ENCODE assay signal across 9 mouse cellular contexts in the genomic region with DNA sequence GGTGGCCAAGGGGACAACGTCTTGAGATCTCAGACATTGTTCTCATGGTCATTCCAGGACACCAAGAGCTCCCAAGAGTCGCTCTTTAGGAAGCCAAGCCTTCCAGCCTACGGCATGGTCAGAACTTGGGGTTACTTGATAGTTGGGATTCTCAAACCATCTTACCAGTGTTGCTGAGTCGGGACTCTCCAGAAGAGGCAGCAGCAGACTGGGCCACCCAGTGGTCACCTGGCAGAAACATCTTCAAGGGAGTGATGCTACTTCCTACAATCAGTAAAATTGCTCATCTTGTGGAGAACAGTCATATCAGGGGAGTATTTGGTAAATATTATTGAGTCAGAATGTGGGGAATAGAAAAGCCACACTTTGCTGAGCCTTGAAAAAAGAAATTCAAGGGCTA.
DNase-seq lines count a peak whose midpoint lies in the region; ATAC-seq and TF ChIP-seq lines count a peak whose summit lies in the region.
"Had no signal": no experiment of that assay in that cellular context is flagged by ENCODE, and none has a peak within 500 bp of the region (broad histone marks: within the 10 kb centered on the region; RNA-seq: fewer than 3 reads in every experiment).

No protein-coding gene starts in this region.

- DNase-seq in CD4-positive, CD25-positive, alpha-beta regulatory T cell, adult 2 months (ENCODE audit: low read depth, low spot score), result peak; percentile 1
- DNase-seq in left cerebral cortex, adult 2 months (ENCODE audit: extremely low spot score in 1 of 2, low spot score in 2 of 2), result peak in 1 of 2 experiments; percentile 31
- no peak for DNase-seq in left cerebral cortex, adult 11 months (ENCODE audit: low spot score)
- DNase-seq in adrenal gland, postnatal 14 days, result peak; percentile 43
- DNase-seq in embryonic facial prominence, embryonic 10.5 days (ENCODE audit: low spot score), result no peak
- no peak for DNase-seq in limb, embryonic 10.5 days (ENCODE audit: low spot score)
- DNase-seq: liver, embryonic 13.5 days had no signal

- ATAC-seq in CD4-positive, CD25-positive, alpha-beta regulatory T cell, adult 4 months, result no peak
- ATAC-seq in granulocyte monocyte progenitor cell, adult 5-6 weeks (replicated peaks; ENCODE audit: poor library complexity, severe bottlenecking), result 0 out of 2 replicates have a peak, but pooled peaks have one; percentile 45

- no peaks in the 10 kb centered on the region for H3K4me1 ChIP-seq in embryonic facial prominence, embryonic 10.5 days
- H3K4me1 ChIP-seq in limb, embryonic 10.5 days, result no peaks in the 10 kb centered on the region
- H3K4me1 ChIP-seq: liver, embryonic 13.5 days had no signal

- H3K36me3 ChIP-seq in embryonic facial prominence, embryonic 10.5 days (replicated peaks), result no peaks in the 10 kb centered on the region
- H3K36me3 ChIP-seq in limb, embryonic 10.5 days, result no peaks in the 10 kb centered on the region
- H3K36me3 ChIP-seq: liver, embryonic 13.5 days had no signal

- H3K9me3 ChIP-seq in embryonic facial prominence, embryonic 10.5 days, result no peaks in the 10 kb centered on the region
- no peaks in the 10 kb centered on the region for H3K9me3 ChIP-seq in limb, embryonic 10.5 days (replicated peaks)
- H3K9me3 ChIP-seq: liver, embryonic 13.5 days had no signal

- H3K27ac ChIP-seq in left cerebral cortex, adult 2 months, result no peak overlapping the region
- no peak overlapping the region for H3K27ac ChIP-seq in embryonic facial prominence, embryonic 10.5 days (replicated peaks)
- H3K27ac ChIP-seq in limb, embryonic 10.5 days, result no peak overlapping the region
- H3K27ac ChIP-seq: liver, embryonic 13.5 days had no signal

- TF ChIP-seq CTCF in left cerebral cortex, adult 2 months (IDR thresholded peaks at IDR 0.05), result peak; percentile 63

- intact Hi-C loops in left cerebral cortex, adult 2 months (cut with DNase I), result loop anchor here (5.0 kb wide), 1 partner anchor 133 kb away; no protein-coding TSS in a partner anchor

- 72% methylated on average over 4 of the region's 4 CpGs for WGBS in embryonic facial prominence, embryonic 10.5 days
- 74% methylated on average over 4 of the region's 4 CpGs for WGBS in limb, embryonic 10.5 days

- H3K4me3 ChIP-seq in left cerebral cortex, adult 2 months, result no peak overlapping the region
- H3K4me3 ChIP-seq in embryonic facial prominence, embryonic 10.5 days, result no peak overlapping the region
- no peak overlapping the region for H3K4me3 ChIP-seq in limb, embryonic 10.5 days
- H3K4me3 ChIP-seq: liver, embryonic 13.5 days had no signal

- no peaks in the 10 kb centered on the region for H3K27me3 ChIP-seq in embryonic facial prominence, embryonic 10.5 days (replicated peaks; ENCODE audit: low read depth, poor library complexity, severe bottlenecking)
- no peaks in the 10 kb centered on the region for H3K27me3 ChIP-seq in limb, embryonic 10.5 days (ENCODE audit: low read depth, poor library complexity, severe bottlenecking)
- H3K27me3 ChIP-seq: liver, embryonic 13.5 days had no signal

Comparison
In these comparisons a context has a peak if more than half of its experiments do, and no peak if none do; other contexts are left out.
1. DNase-seq: peak in CD4-positive, CD25-positive, alpha-beta regulatory T cell, adult 2 months (single experiment) and adrenal gland, postnatal 14 days (single experiment); none in left cerebral cortex, adult 11 months (single experiment), embryonic facial prominence, embryonic 10.5 days (single experiment) and limb, embryonic 10.5 days (single experiment).